Mouse (Mus musculus) midbrain, postnatal 0 days (tissue): ENCODE data around the gene Gstt4. TPM values are rescaled to one million over a fixed set of nuclear protein-coding genes. Genes with fewer than 3 reads are reported as not detected.

Source experiments
- ATAC-seq: fragments of 200-750 bp; cut with Nextera tagmentation; 2 replicates; pipeline ENCODE4 v1.8.0; 2017; ENCODE audit warnings: moderate number of reproducible peaks, mild to moderate bottlenecking, moderate TSS enrichment, moderate library complexity; ENCODE audit not compliant: low FRiP score
- DNase-seq: peaks from one replicate; pipeline ENCODE4 v3.0.0-alpha.2; 2015; ENCODE audit warnings: low spot score
- H3K27ac ChIP-seq: fragments of 300-500 bp; sonication (generic); 2 replicates; pipeline ENCODE4 v1.5.1; 2014; ENCODE audit warnings: low read depth, mild to moderate bottlenecking, low read length, mixed read lengths
- H3K27me3 ChIP-seq: fragments of 300-500 bp; sonication (generic); 2 replicates; pipeline ENCODE4 v1.6.1; 2014; ENCODE audit warnings: low read length, control low read depth, mixed read lengths; ENCODE audit not compliant: insufficient read depth
- H3K36me3 ChIP-seq: fragments of 300-500 bp; sonication (generic); 2 replicates; pipeline ENCODE4 v1.6.1; 2014; ENCODE audit warnings: low read length, control low read depth, mixed read lengths; ENCODE audit not compliant: insufficient read depth
- H3K4me1 ChIP-seq: fragments of 300-500 bp; sonication (generic); 2 replicates; pipeline ENCODE4 v1.6.1; 2014; ENCODE audit warnings: mild to moderate bottlenecking, control low read depth, antibody characterized with exemption, low read length, mixed read lengths; ENCODE audit not compliant: insufficient read depth
- H3K4me2 ChIP-seq: fragments of 300-500 bp; sonication (generic); 2 replicates; pipeline ENCODE4 v1.6.1; 2014; ENCODE audit warnings: low read depth, mild to moderate bottlenecking, low read length, mixed read lengths; ENCODE audit not compliant: poor library complexity, severe bottlenecking
- H3K4me3 ChIP-seq: fragments of 300-500 bp; sonication (generic); 2 replicates; pipeline ENCODE4 v1.5.1; 2014; ENCODE audit warnings: low read depth, mild to moderate bottlenecking, low read length, moderate library complexity
- H3K9ac ChIP-seq: fragments of 300-500 bp; sonication (generic); replicated peaks from 2 replicates; pipeline ENCODE4 v1.6.1; 2014; ENCODE audit warnings: mild to moderate bottlenecking, low read length, moderate library complexity, mixed read lengths; ENCODE audit not compliant: poor library complexity, severe bottlenecking
- H3K9me3 ChIP-seq: fragments of 300-500 bp; sonication (generic); 2 replicates; pipeline ENCODE4 v1.6.1; 2016; ENCODE audit warnings: low read length, control low read depth
- CTCF ChIP-seq: IDR thresholded peaks from 2 replicates; pipeline ENCODE4 v1.5.1; 2016; ENCODE audit warnings: antibody characterized with exemption, mild to moderate bottlenecking
- WGBS: fragments of 180-500 bp; shearing (Covaris S2); extraction: QIAGEN DNeasy Blood & Tissue Kit; methylation state at CpG from one replicate; pipeline ENCODE4 v1.1.7; 2014; 5-methylcytosine and 5-hydroxymethylcytosine counted together
- polyA plus RNA-seq: library from polyadenylated mRNA; unstranded; fragments of >200 nt; fragmentation: Nextera tagmentation; extraction: Ambion mirVana; gene quantifications from 2 replicates; pipeline ENCODE4 v1.2.1, GENCODE M21; 2015
- total RNA-seq: library from RNA; depleted of rRNA; stranded (reverse); fragments of >200 nt; gene quantifications from 2 replicates; pipeline ENCODE4 v1.2.3, GENCODE M21; 2014

The Gstt4 gene
- total and polyA plus RNA-seq, 2 experiments from 2014 or later: not detected

DNA sequence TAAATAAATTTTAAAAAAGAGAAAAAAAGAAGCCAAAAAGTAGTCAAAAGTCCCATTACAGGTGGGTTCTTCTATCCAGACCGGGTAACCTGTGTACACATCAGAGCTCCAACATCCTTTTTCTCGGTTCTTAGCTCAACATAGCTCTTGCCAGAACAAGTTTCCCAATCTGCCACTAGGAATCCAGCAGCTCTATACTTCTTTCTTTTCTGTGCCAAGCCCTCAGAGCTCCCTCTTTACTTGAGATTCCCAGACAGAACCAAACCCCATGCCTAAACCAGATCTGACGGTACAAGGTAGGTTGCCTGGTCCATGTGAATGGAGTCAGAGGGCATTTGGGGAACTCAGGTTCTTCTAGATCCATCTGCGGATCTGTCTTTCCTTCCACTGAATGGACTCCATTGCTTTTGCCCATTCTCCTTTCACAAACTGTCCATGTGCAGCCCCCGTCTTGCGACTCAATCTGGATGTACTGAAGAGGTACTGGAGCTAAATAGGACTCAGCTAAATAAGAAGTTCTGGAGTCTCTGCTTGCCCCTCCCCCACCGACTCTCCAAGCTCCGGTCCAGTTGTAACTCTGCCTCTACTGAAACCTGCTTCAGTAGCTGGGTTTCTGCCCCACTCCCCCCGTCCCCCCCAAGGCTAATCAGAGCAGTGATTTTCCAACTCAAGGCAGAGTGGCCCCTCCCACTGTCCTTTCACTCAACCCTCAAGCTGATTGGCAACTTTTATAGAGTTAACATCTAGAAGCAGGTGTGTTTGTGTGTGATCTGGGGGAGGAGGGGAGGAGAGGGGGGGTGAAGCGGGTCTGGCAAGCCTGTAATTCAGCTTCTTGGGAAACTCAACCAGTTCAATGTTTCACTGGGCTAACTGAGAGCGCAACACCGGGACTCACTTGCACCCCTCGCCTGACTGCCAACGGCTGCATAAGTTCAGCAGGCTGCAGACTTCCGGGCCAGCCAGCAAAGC lies 42.9 kb downstream of the Gstt4 start:
- DNase-seq (no peak), ATAC-seq (no peak)
- 41% methylated on average over 15 of the region's 15 CpGs for WGBS
- TF ChIP-seq CTCF: no peak
- H3K9ac ChIP-seq: no peak overlapping the region
- H3K27ac ChIP-seq: no peak overlapping the region
- no peak overlapping the region for H3K4me2 ChIP-seq
- no peak overlapping the region for H3K4me3 ChIP-seq
- no peaks in the 10 kb centered on the region for H3K9me3 ChIP-seq
- no peaks in the 10 kb centered on the region for H3K4me1 ChIP-seq
- peaks cover 36% of the 10 kb centered on the region for H3K27me3 ChIP-seq
- H3K36me3 ChIP-seq: no peaks in the 10 kb centered on the region

DNA sequence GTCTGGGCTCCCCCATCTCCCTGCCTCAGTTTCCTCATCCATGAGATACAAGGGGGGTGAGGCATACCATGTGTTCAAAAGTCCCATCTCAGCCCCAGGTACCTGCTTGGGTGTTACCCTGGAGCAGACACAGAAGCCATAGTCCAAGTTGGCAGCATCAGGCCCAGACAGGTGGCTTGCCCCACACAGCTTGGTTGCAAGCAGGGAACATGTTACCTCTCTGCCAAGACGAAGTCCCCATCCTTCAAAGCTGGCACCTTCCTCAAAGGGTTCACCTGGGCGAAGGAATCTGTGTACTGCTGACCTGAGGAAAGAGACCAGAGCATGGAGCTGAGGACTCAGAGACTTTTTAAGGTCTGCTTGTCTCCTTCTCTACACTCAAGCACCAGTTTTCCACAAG lies 44.5 kb downstream of the Gstt4 start:
- ATAC-seq (no peak), DNase-seq (no peak)
- Histone ChIP-seq H3K9me3 (no peaks in the 10 kb centered on the region), H3K27me3 (peaks cover 36% of the 10 kb centered on the region), H3K4me3 (no peak overlapping the region), H3K4me2 (no peak overlapping the region), H3K9ac (no peak overlapping the region), H3K27ac (no peak overlapping the region), H3K4me1 (no peaks in the 10 kb centered on the region), H3K36me3 (no peaks in the 10 kb centered on the region)
- 84% methylated on average over 2 of the region's 2 CpGs for WGBS
- TF ChIP-seq CTCF: no peak

DNA sequence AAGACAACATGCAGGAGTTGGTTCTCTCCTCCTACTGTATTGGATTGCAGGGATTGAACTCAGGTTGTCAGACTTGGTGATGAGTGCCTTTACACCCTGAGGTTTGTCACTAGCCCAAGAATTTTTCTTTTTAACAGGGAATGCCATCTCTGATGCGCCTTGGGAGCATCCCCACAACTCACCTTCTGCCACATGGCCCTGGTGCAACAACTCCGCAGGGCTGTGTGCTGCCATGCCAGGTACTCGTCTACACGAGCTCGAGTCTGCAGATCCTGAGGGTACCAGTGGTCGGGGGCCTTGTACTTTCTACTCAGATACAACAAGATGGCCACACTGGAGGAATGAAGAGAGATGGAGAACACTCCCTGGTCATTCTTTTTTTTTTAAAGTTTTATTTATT lies 45.8 kb downstream of the Gstt4 start:
- no peaks in the 10 kb centered on the region for H3K4me1 ChIP-seq
- no peak for ATAC-seq
- H3K27me3 ChIP-seq: peaks cover 31% of the 10 kb centered on the region
- H3K4me3 ChIP-seq: no peak overlapping the region
- no peak overlapping the region for H3K27ac ChIP-seq
- no peak for DNase-seq
- H3K9me3 ChIP-seq: no peaks in the 10 kb centered on the region
- TF ChIP-seq CTCF: no peak
- H3K9ac ChIP-seq: no peak overlapping the region
- H3K4me2 ChIP-seq: no peak overlapping the region
- 86% methylated on average over 6 of the region's 6 CpGs for WGBS
- no peaks in the 10 kb centered on the region for H3K36me3 ChIP-seq

DNA sequence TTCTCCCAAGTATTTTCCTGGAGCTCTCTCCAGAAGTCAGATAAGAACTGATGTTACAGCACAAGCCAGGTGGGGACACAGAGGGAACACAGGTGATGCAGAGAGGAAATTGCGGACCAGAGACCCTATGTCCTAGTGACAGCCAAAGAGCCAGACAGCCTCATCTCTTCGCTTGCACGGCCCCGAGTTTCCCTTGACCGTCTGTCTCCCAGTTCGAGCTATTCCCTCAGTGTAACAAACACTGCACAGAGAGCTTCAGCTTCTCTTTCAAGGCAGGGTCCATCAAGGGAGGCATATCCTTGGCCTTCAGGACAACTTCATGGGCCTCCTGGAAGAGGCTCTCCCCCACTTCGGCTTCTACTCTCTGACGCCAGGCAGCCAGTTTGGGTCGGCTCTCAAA lies 47.8 kb downstream of the Gstt4 start:
- Histone ChIP-seq H3K9ac (no peak overlapping the region), H3K27me3 (peaks cover 13% of the 10 kb centered on the region; the same call in 1 of the 2 replicates), H3K4me3 (no peak overlapping the region), H3K36me3 (no peaks in the 10 kb centered on the region), H3K4me1 (no peaks in the 10 kb centered on the region), H3K4me2 (no peak overlapping the region), H3K9me3 (no peaks in the 10 kb centered on the region), H3K27ac (no peak overlapping the region)
- WGBS: 92% methylated on average over 9 of the region's 9 CpGs
- DNase-seq (no peak), ATAC-seq (no peak)
- no peak for TF ChIP-seq CTCF

DNA sequence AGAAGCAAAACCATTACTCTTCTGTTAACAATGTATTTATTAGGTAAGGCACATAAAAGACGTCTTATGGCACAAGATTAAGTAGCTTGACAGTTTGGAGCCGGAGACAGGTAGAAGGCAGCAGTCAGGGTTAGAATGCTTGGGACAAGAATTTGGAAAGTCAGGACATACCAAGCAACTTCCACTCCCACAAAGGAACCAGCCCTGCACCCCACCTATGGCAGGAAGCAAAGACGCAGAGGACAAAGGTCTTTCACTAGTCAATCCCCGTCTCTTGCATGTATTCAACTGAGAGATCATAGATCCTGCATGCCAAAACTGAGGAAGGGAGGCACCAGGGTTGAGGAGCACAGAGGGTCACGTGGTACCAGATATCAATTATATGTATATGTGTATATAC lies 48.2 kb downstream of the Gstt4 start:
- DNase-seq (no peak), ATAC-seq (no peak)
- H3K9ac ChIP-seq: no peak overlapping the region
- TF ChIP-seq CTCF: no peak
- peaks cover 9% of the 10 kb centered on the region; the same call in 1 of the 2 replicates for H3K27me3 ChIP-seq
- no peak overlapping the region for H3K4me2 ChIP-seq
- H3K36me3 ChIP-seq: no peaks in the 10 kb centered on the region
- no peaks in the 10 kb centered on the region for H3K4me1 ChIP-seq
- H3K4me3 ChIP-seq: no peak overlapping the region
- WGBS: 92% methylated on average over 5 of the region's 5 CpGs
- no peak overlapping the region for H3K27ac ChIP-seq
- H3K9me3 ChIP-seq: no peaks in the 10 kb centered on the region
